Mouse (Mus musculus) brain, embryonic 14.5 days (tissue): ENCODE data around the gene Pgbd1.

Source experiments
- CTCF ChIP-seq: fragments of 200-500 bp; IDR thresholded peaks from 2 replicates; pipeline ENCODE4 v1.5.1; 2012; ENCODE audit warnings: inconsistent platforms, mild to moderate bottlenecking, moderate library complexity, borderline replicate concordance; ENCODE audit not compliant: insufficient read depth, insufficient read length; ENCODE audit errors: extremely low read depth
- POLR2A ChIP-seq: fragments of 200-500 bp; IDR thresholded peaks from 2 replicates; pipeline ENCODE4 v1.6.1; 2012; ENCODE audit warnings: mild to moderate bottlenecking, inconsistent platforms, borderline replicate concordance; ENCODE audit not compliant: poor library complexity, insufficient read depth, insufficient read length, severe bottlenecking; ENCODE audit errors: extremely low read depth

GRCm38 (mm10) chr13:21377773-21378172 lies 63.1 kb downstream of the Pgbd1 start:
- TF ChIP-seq CTCF (no peak), POLR2A (no peak)
